Mouse (Mus musculus): ENCODE measurements around the gene Serbp1. TPM values are rescaled to one million over a fixed set of nuclear protein-coding genes. Genes with fewer than 3 reads are reported as not detected.

Gene Serbp1
- polyA plus RNA-seq, 1 experiment from 2014 or later: 175 TPM

DNA sequence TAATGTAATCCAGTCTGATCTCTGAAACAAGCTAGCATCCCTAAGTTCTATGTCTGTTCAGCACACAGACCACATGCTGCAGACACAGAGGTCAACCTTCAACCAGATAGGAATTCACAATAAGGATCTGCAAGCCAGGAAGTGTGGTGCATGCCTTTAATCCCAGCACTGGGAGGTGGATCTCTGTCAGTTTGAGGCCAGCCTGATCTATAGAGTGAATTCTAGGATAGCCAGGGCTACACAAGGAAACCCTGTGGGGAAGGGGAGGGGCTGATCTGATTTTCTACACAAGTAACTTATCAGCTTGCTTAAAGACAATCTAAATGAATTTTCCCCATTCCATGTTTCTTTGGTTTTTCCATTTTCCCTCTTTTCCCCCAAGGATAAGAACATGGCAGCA is 17.2 kb upstream of the Serbp1 start:
- TF ChIP-seq EP300 (IDR thresholded peaks at IDR 0.05): no peak
- TF ChIP-seq CTCF (IDR thresholded peaks at IDR 0.05): no peak
- no peaks in the 10 kb centered on the region for H3K4me1 ChIP-seq (ENCODE audit: insufficient read depth, low read depth, low read length)
- H3K4me3 ChIP-seq (ENCODE audit: low read depth, low read length): no peak overlapping the region
- no peak overlapping the region for H3K27ac ChIP-seq (ENCODE audit: low read length)
- DNase-seq (ENCODE audit: low spot score) (no peak), ATAC-seq (no peak)
- H3K9ac ChIP-seq (replicated peaks; ENCODE audit: low read depth): no peak overlapping the region
- no peaks in the 10 kb centered on the region for H3K9me3 ChIP-seq (ENCODE audit: low read length)
- H3K27me3 ChIP-seq (replicated peaks; ENCODE audit: insufficient read depth, low read length): no peaks in the 10 kb centered on the region
- no peaks in the 10 kb centered on the region for H3K36me3 ChIP-seq (ENCODE audit: insufficient read depth, low read length)
- no peak overlapping the region for H3K4me2 ChIP-seq (replicated peaks; ENCODE audit: low read depth, low read length)

- no peak for ATAC-seq
Measured at GRCm38 (mm10) chr6:67223082-67223481, 14.9 kb upstream of the Serbp1 start.

DNA sequence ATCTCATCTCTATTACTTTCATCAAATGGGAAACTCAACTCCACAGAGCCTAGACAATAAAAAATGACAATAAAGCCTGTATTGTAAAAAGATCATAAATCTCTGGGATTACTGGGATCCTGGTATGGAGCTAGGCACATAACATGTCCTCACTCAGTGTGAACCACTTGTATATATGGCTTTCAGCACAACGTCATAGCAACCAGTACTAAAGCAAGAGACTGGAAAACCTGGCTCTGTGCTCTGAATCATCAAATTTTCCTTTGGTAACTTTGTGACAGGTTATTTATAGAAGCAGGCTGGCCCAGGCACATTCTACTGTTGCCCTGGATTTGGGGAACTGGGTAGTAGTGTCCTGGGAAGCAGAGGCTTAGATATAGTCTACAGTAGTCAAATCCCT is 14.5 kb upstream of the Serbp1 start:
- 0 out of 2 replicates have a peak, but pooled peaks cover 2% of the 10 kb centered on the region for H3K4me1 ChIP-seq (ENCODE audit: insufficient read depth, low read depth, low read length)
- H3K27me3 ChIP-seq (replicated peaks; ENCODE audit: insufficient read depth, low read length): no peaks in the 10 kb centered on the region
- H3K4me2 ChIP-seq (replicated peaks; ENCODE audit: low read depth, low read length): no peak overlapping the region
- ATAC-seq (no peak), DNase-seq (ENCODE audit: low spot score) (no peak)
- no peak for TF ChIP-seq CTCF (IDR thresholded peaks at IDR 0.05)
- no peak for TF ChIP-seq EP300 (IDR thresholded peaks at IDR 0.05)
- no peak overlapping the region for H3K4me3 ChIP-seq (ENCODE audit: low read depth, low read length)
- H3K27ac ChIP-seq (ENCODE audit: low read length): no peak overlapping the region
- no peaks in the 10 kb centered on the region for H3K36me3 ChIP-seq (ENCODE audit: insufficient read depth, low read length)
- WGBS: 82% methylated on average over 1 of the region's 1 CpGs
- no peaks in the 10 kb centered on the region for H3K9me3 ChIP-seq (ENCODE audit: low read length)
- H3K9ac ChIP-seq (replicated peaks; ENCODE audit: low read depth): no peak overlapping the region

More at GRCm38 (mm10) chr6:67223082-67223481, 14.9 kb upstream of the Serbp1 start:
- Histone ChIP-seq H3K27me3 (replicated peaks; ENCODE audit: insufficient read depth, low read length) (no peaks in the 10 kb centered on the region), H3K27ac (ENCODE audit: low read length) (no peak overlapping the region), H3K4me3 (ENCODE audit: low read depth, low read length) (no peak overlapping the region), H3K36me3 (ENCODE audit: insufficient read depth, low read length) (no peaks in the 10 kb centered on the region), H3K9me3 (ENCODE audit: low read length) (no peaks in the 10 kb centered on the region), H3K4me1 (ENCODE audit: insufficient read depth, low read depth, low read length) (no peaks in the 10 kb centered on the region), H3K9ac (replicated peaks; ENCODE audit: low read depth) (no peak overlapping the region), H3K4me2 (replicated peaks; ENCODE audit: low read depth, low read length) (no peak overlapping the region)
- TF ChIP-seq CTCF (IDR thresholded peaks at IDR 0.05): no peak
- TF ChIP-seq EP300 (IDR thresholded peaks at IDR 0.05): no peak
- no peak for DNase-seq (ENCODE audit: low spot score)
- WGBS: 87% methylated on average over 1 of the region's 1 CpGs

DNA sequence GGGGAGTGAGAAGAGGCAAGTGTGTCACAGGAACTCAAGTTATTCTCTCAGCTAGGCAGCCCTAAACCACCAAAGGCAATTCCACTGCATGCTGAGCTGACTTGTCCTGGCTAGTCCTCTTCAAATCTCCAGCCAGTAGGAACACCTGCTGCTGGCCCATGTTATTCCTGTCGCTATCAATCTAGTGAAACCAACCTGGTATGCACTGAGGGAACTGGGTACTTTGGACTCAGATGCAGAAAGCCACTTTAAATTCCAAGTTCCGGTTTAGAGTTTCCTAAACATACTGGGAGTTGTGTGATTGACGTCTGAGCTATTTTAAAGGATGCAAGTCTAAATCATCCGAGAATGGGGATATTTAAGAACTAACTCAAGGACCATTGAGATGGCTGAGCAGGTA is 11.7 kb upstream of the Serbp1 start:
- TF ChIP-seq CTCF (IDR thresholded peaks at IDR 0.05) (no peak), EP300 (IDR thresholded peaks at IDR 0.05) (no peak)
- Histone ChIP-seq H3K9me3 (ENCODE audit: low read length) (no peaks in the 10 kb centered on the region), H3K27me3 (replicated peaks; ENCODE audit: insufficient read depth, low read length) (no peaks in the 10 kb centered on the region), H3K27ac (ENCODE audit: low read length) (no peak overlapping the region), H3K4me1 (ENCODE audit: insufficient read depth, low read depth, low read length) (0 out of 2 replicates have a peak, but pooled peaks cover 3% of the 10 kb centered on the region), H3K4me2 (replicated peaks; ENCODE audit: low read depth, low read length) (no peak overlapping the region), H3K4me3 (ENCODE audit: low read depth, low read length) (no peak overlapping the region), H3K9ac (replicated peaks; ENCODE audit: low read depth) (no peak overlapping the region), H3K36me3 (ENCODE audit: insufficient read depth, low read length) (no peaks in the 10 kb centered on the region)
- DNase-seq (ENCODE audit: low spot score) (no peak), ATAC-seq (no peak)
- 44% methylated on average over 4 of the region's 4 CpGs for WGBS

GRCm38 (mm10) chr6:67228459-67229107 is 9.4 kb upstream of the Serbp1 start:
- no peak overlapping the region for H3K27ac ChIP-seq (ENCODE audit: low read length)
- DNase-seq (ENCODE audit: low spot score): peak; percentile 12
- no peak for ATAC-seq

GRCm38 (mm10) chr6:67229521-67229920 is 8.5 kb upstream of the Serbp1 start:
- WGBS: 22% methylated on average over 9 of the region's 9 CpGs
- DNase-seq (ENCODE audit: low spot score) (no peak), ATAC-seq (no peak)
- H3K27ac ChIP-seq (ENCODE audit: low read length): no peak overlapping the region
- no peaks in the 10 kb centered on the region for H3K9me3 ChIP-seq (ENCODE audit: low read length)
- no peaks in the 10 kb centered on the region for H3K27me3 ChIP-seq (replicated peaks; ENCODE audit: insufficient read depth, low read length)
- H3K4me2 ChIP-seq (replicated peaks; ENCODE audit: low read depth, low read length): no peak overlapping the region
- H3K4me3 ChIP-seq (ENCODE audit: low read depth, low read length): no peak overlapping the region
- TF ChIP-seq EP300 (IDR thresholded peaks at IDR 0.05): no peak
- no peak for TF ChIP-seq CTCF (IDR thresholded peaks at IDR 0.05)
- 0 out of 2 replicates have a peak, but pooled peaks cover 3% of the 10 kb centered on the region for H3K4me1 ChIP-seq (ENCODE audit: insufficient read depth, low read depth, low read length)
- no peaks in the 10 kb centered on the region for H3K36me3 ChIP-seq (ENCODE audit: insufficient read depth, low read length)
- no peak overlapping the region for H3K9ac ChIP-seq (replicated peaks; ENCODE audit: low read depth)

More at GRCm38 (mm10) chr6:67228459-67229107, 9.4 kb upstream of the Serbp1 start:
- Histone ChIP-seq H3K9me3 (ENCODE audit: low read length) (no peaks in the 10 kb centered on the region), H3K36me3 (ENCODE audit: insufficient read depth, low read length) (no peaks in the 10 kb centered on the region), H3K27me3 (replicated peaks; ENCODE audit: insufficient read depth, low read length) (no peaks in the 10 kb centered on the region), H3K9ac (replicated peaks; ENCODE audit: low read depth) (0 out of 2 replicates have a peak overlapping the region, but pooled peaks have one; percentile 1), H3K4me1 (ENCODE audit: insufficient read depth, low read depth, low read length) (0 out of 2 replicates have a peak, but pooled peaks cover 3% of the 10 kb centered on the region), H3K4me2 (replicated peaks; ENCODE audit: low read depth, low read length) (peak overlapping the region; percentile 42), H3K4me3 (ENCODE audit: low read depth, low read length) (no peak overlapping the region; the same call in 1 of the 2 replicates)
- WGBS: 12% methylated on average over 18 of the region's 18 CpGs
- TF ChIP-seq EP300 (IDR thresholded peaks at IDR 0.05): no peak
- no peak for TF ChIP-seq CTCF (IDR thresholded peaks at IDR 0.05)
